Mouse (Mus musculus) CH12.LX (cell line): ENCODE results near the gene Selenos.

ENCODE experiments used
- CTCF ChIP-seq, 2 experiments: IDR thresholded peaks in 1 of 2; conservative IDR thresholded peaks in 1 of 2; 2 replicates each; pipeline ENCODE4 v1.5.1; 2011 to 2012; ENCODE audit warnings: low read depth in 2 of 2, low read length in 2 of 2, improper control_type of control experiment in 1 of 2, inconsistent platforms in 1 of 2, mild to moderate bottlenecking in 1 of 2, moderate library complexity in 1 of 2
- EP300 ChIP-seq: IDR thresholded peaks from 2 replicates; pipeline ENCODE4 v1.6.1; 2011; ENCODE audit warnings: low read length, improper control_type of control experiment
- MAFK ChIP-seq: IDR thresholded peaks from 2 replicates; pipeline ENCODE4 v1.6.1; 2011; ENCODE audit warnings: low read length, improper control_type of control experiment; ENCODE audit not compliant: insufficient replicate concordance
- MAX ChIP-seq: IDR thresholded peaks from 2 replicates; pipeline ENCODE4 v1.6.1; 2011; ENCODE audit warnings: low read length, improper control_type of control experiment
- MEF2A ChIP-seq: IDR thresholded peaks from 2 replicates; pipeline ENCODE4 v1.6.1; 2014; ENCODE audit warnings: low read depth, mild to moderate bottlenecking, inconsistent platforms, low read length, improper control_type of control experiment, borderline replicate concordance
- MYC ChIP-seq: IDR thresholded peaks from 2 replicates; pipeline ENCODE4 v1.6.1; 2011; ENCODE audit warnings: low read depth, mild to moderate bottlenecking, improper control_type of control experiment, low read length
- NRF1 ChIP-seq: IDR thresholded peaks from 2 replicates; pipeline ENCODE4 v1.6.1; 2014; ENCODE audit warnings: low read depth, mild to moderate bottlenecking, inconsistent platforms, low read length, improper control_type of control experiment, moderate library complexity
- POLR2A ChIP-seq: IDR thresholded peaks from 2 replicates; pipeline ENCODE4 v1.6.1; 2011; ENCODE audit warnings: low read depth, mild to moderate bottlenecking, improper control_type of control experiment, low read length
- RCOR1 ChIP-seq: conservative IDR thresholded peaks from 2 replicates; pipeline ENCODE4 v1.6.1; 2012; ENCODE audit warnings: low read depth, mild to moderate bottlenecking, inconsistent platforms, low read length, improper control_type of control experiment
- TCF12 ChIP-seq: IDR thresholded peaks from 2 replicates; pipeline ENCODE4 v1.6.1; 2014; ENCODE audit warnings: low read depth, mild to moderate bottlenecking, inconsistent platforms, low read length, improper control_type of control experiment
- ZKSCAN1 ChIP-seq: IDR thresholded peaks from 2 replicates; pipeline ENCODE4 v1.6.1; 2012; ENCODE audit warnings: low read depth, inconsistent platforms, low read length, improper control_type of control experiment, borderline replicate concordance
- ZNF384 ChIP-seq: IDR thresholded peaks from 2 replicates; pipeline ENCODE4 v1.6.1; 2012; ENCODE audit warnings: low read depth, low read length, improper control_type of control experiment, inconsistent platforms

DNA sequence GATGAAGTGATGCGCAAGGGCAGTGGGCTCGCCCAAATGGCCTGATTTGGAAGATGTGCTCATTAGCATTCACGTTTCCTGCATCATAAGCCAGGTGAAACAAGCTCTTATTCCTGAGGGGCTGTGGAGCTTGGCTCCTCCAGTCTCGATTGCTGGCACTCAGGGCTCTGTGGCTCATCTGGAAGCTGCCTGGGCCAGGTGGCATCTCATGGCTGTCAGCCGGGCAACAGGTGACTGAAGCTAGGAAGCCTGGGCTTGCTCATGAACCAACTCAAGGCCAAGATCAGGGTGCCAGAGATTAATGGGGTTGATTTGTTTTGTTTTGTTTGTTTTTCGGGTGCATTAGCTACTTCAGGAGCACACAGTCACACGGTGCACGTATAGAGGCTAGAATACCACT lies 13.2 kb downstream of the Selenos start:
- TF ChIP-seq CTCF (conservative IDR thresholded peaks at IDR 0.05 in 1 of 2, IDR thresholded peaks at IDR 0.05 in 1 of 2; ENCODE audit: low read depth in 2 of 2, low read length in 2 of 2) (no peak), MAFK (no peak), NRF1 (no peak), EP300 (no peak), ZNF384 (no peak), MYC (no peak), POLR2A (no peak), MAX (no peak), RCOR1 (no peak), ZKSCAN1 (no peak), TCF12 (no peak), MEF2A (no peak)
